Mouse (Mus musculus): ENCODE results near the gene Hist1h2bb. TPM values are rescaled to one million over a fixed set of nuclear protein-coding genes. Genes with fewer than 3 reads are reported as not detected.
"Not testable (repeated sequence)": the region's sequence is repeated elsewhere in the genome, so short reads cannot be mapped to it uniquely, and the experiment has no call there.

Gene Hist1h2bb
- total and polyA plus RNA-seq, 3 experiments = 0.53 to 2,852 (median 54.6) TPM

DNA sequence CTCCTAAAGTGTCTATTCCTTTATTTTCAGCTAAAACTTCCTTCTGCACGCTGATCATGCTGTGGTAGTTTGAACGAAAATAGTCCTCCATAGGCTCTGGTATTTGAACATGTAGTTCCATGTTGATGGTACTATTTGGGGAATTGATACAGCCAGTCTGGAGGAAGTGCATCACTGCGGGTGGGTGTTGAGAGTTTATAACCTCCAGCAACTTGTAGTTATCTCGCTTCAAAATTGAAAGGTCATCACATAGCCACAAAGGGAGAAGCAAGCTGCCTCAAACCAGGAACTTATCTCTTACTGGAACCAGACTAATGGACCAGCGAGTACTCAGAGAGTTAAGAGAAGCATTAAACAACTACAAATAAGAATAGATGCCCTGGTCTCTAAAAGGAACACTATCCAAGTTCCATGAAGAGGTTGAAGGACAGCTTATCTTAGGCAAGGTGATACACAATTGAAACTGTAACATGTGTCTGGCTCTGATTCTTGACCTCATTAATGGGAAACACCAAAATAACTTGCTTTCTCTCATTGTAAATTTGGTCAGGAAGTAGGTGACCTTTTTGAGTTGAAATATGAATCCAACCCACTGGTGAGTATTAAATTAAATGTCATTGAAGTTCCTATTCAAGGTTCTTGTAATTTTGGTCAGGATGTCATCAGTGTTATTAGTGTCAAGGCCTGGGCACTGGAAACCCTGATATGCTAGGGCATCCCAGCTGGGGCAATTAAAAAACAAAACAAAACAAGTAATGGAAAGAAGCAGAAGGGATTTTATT is 30.1 kb upstream of the Hist1h2bb start (continued):
- TF ChIP-seq MAFK (IDR thresholded peaks at IDR 0.05; ENCODE audit: insufficient replicate concordance, low read length) (no peak), ETS1 (conservative IDR thresholded peaks at IDR 0.05; ENCODE audit: low read depth, low read length) (no peak)

DNA sequence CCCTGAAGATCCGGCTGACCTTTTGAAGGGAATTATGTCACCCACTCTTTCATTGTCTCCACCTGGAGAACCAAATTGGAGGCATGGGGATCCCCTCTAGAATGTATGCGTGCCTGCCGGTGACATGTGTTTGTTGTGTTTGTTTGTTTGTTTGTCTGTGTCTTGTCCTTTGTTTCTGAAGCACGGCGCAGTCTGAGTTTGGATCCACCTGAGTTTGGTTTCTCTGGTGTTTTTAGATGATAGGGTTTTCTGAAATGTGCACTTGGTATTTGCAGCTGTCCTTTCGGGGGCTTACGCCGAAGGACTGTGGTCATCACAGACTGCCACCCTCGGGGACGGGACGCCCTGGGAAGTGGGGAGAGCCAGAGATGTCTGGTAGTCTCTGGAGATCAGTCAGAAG is 29.4 kb upstream of the Hist1h2bb start:
- Histone ChIP-seq H3K27me3 (replicated peaks) (no peaks in the 10 kb centered on the region), H3K9me3 (replicated peaks; ENCODE audit: low read length) (no peaks in the 10 kb centered on the region), H3K79me2 (replicated peaks; ENCODE audit: control insufficient read depth, extremely low read depth, insufficient read depth, poor library complexity, severe bottlenecking) (no peaks in the 10 kb centered on the region), H3K9ac (ENCODE audit: insufficient read depth, low read depth) (no peak overlapping the region), H3K36me3 (replicated peaks in 1 of 2; ENCODE audit: control insufficient read depth in 1 of 2, insufficient read depth in 1 of 2, low read length in 1 of 2) (no peaks in the 10 kb centered on the region), H3K4me3 (replicated peaks in 1 of 3; ENCODE audit: low read depth in 2 of 3, low read length in 2 of 3, poor library complexity in 1 of 3) (no peak overlapping the region), H3K27ac (ENCODE audit: insufficient read depth, low read depth) (no peak overlapping the region), H3K4me1 (ENCODE audit: control insufficient read depth in 1 of 2, insufficient read depth in 2 of 2) (peaks cover 0 to 3% of the 10 kb centered on the region in 2 experiments; a peak in 1 of 4 replicates), H3K4me2 (ENCODE audit: insufficient read depth, low read depth, poor library complexity, severe bottlenecking) (no peak overlapping the region)
- no peak for TF ChIP-seq CHD2 (IDR thresholded peaks at IDR 0.05; ENCODE audit: low read length)
- TF ChIP-seq MEF2A (IDR thresholded peaks at IDR 0.05; ENCODE audit: borderline replicate concordance, low read depth, low read length) = no peak
- TF ChIP-seq MYC (IDR thresholded peaks at IDR 0.05; ENCODE audit: low read depth, low read length) = no peak
- TF ChIP-seq CHD1 (IDR thresholded peaks at IDR 0.05; ENCODE audit: low read depth, low read length) = no peak
- no peak for TF ChIP-seq PAX5 (IDR thresholded peaks at IDR 0.05; ENCODE audit: low read length)
- TF ChIP-seq KAT2A (IDR thresholded peaks at IDR 0.05; ENCODE audit: insufficient replicate concordance, low read length) = no peak
- no peak for TF ChIP-seq BHLHE40 (IDR thresholded peaks at IDR 0.05; ENCODE audit: low read depth, low read length)
- TF ChIP-seq IRF4 (IDR thresholded peaks at IDR 0.05; ENCODE audit: low read depth, low read length) = no peak
- TF ChIP-seq POLR2A (IDR thresholded peaks at IDR 0.05; ENCODE audit: low read depth, low read length) = no peak
- dilution Hi-C loops (cut with MboI; ENCODE audit: extremely low pct_ligation_motif_present, extremely low pct_unique_long_range_greater_than_20kb, low sequenced_read_pairs) (no loop called here), in situ Hi-C loops (cut with MboI; ENCODE audit: low pct_ligation_motif_present, low pct_unique_long_range_greater_than_20kb, low sequenced_read_pairs) (no loop called here)
- DNase-seq (ENCODE audit: extremely low read depth) = no peak

DNA sequence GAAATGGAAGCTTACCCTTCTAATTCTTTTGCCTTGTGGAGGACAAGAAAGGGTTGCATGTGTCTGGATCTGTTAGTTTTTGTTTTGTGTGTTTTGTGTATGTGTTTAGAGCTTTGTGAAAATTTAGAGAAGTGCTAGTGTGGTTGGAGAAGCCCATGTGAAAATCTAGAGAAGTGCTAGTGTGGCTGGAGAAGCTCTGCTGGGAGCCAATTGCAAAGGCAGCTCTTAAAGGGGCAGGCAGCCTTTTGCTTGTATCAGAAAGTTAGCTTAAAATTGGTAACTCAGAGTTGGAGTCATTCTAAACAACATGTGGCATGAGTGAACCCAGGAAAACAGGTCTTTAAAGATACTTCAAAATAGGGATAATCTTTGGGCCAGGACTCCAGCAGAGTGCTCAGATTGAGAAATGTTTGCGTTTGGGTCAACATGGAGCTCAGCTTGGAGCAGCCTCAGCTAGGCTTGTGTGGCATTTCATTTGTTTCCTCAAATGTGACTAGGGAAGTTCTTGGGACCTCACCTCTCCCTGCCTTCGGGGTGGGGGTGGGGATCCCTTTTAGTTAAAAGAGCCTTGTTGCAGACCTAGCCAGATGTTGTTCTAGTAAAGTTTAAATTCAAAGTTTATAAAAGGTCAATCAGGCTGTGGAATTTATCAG is 28.8 kb upstream of the Hist1h2bb start:
- dilution Hi-C loops (cut with MboI; ENCODE audit: extremely low pct_ligation_motif_present, extremely low pct_unique_long_range_greater_than_20kb, low sequenced_read_pairs) = not testable (repeated sequence)

More for the DNA sequence above, 28.8 kb upstream of the Hist1h2bb start:
- H3K9me3 ChIP-seq (replicated peaks; ENCODE audit: low read length); H3K4me1 ChIP-seq (ENCODE audit: control insufficient read depth in 1 of 2, insufficient read depth in 2 of 2); in situ Hi-C loops (cut with MboI; ENCODE audit: low pct_ligation_motif_present, low pct_unique_long_range_greater_than_20kb, low sequenced_read_pairs); H3K4me2 ChIP-seq (ENCODE audit: insufficient read depth, low read depth, poor library complexity, severe bottlenecking); H3K9ac ChIP-seq (ENCODE audit: insufficient read depth, low read depth); H3K27ac ChIP-seq (ENCODE audit: insufficient read depth, low read depth); H3K27me3 ChIP-seq (replicated peaks); H3K4me3 ChIP-seq (replicated peaks in 1 of 3; ENCODE audit: low read depth in 2 of 3, low read length in 2 of 3, poor library complexity in 1 of 3); H3K79me2 ChIP-seq (replicated peaks; ENCODE audit: control insufficient read depth, extremely low read depth, insufficient read depth, poor library complexity, severe bottlenecking); DNase-seq (ENCODE audit: extremely low read depth); H3K36me3 ChIP-seq (replicated peaks in 1 of 2; ENCODE audit: control insufficient read depth in 1 of 2, insufficient read depth in 1 of 2, low read length in 1 of 2): not testable (repeated sequence)
